Mouse (Mus musculus) neural tube, embryonic 12.5 days (tissue): ENCODE measurements around the gene Reg2. TPM values are rescaled to one million over a fixed set of nuclear protein-coding genes. Genes with fewer than 3 reads are reported as not detected.

ENCODE experiments used
- polyA plus RNA-seq: library from polyadenylated mRNA; unstranded; fragments of >200 nt; fragmentation: Nextera tagmentation; extraction: Ambion mirVana; gene quantifications from 2 replicates; pipeline ENCODE4 v1.2.1, GENCODE M21; 2016

Gene Reg2
- polyA plus RNA-seq, 1 experiment from 2014 or later: not detected

Other genes starting within 250 kb of the Reg2 start
- not detected in 2 replicates for gene Reg3b, start 25.0 kb upstream of the Reg2 start, polyA plus RNA-seq
- not detected in 2 replicates for gene Reg3d, start 16.8 kb upstream of the Reg2 start, polyA plus RNA-seq
- not detected in 2 replicates for gene Reg3a, start 14.9 kb upstream of the Reg2 start, polyA plus RNA-seq
- not detected in 2 replicates for gene Reg1, start 27.1 kb downstream of the Reg2 start, polyA plus RNA-seq
- gene Reg3g, start 73.2 kb downstream of the Reg2 start, polyA plus RNA-seq: not detected in 2 replicates